Mouse (Mus musculus): ENCODE measurements around the gene Adcy5.

DNA sequence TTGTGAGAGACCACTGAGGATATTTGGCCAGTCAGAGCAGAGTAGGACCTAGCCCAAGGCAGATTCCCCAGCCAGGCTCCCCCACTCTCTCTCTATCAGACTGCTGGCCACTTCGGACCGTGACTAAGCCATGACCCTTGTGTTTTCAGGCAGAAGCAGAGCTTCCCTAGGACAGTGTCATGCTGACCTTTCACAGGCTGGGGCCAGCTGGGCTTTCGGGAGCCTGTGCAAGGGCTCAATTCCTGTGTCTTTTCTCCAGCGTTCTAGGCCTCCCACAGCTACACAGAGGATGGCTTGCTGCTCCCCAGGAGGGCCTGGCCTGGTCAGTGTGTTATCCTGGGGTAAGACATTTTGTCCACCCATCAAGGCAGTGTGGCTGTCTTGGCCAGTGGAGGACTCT lies 66.9 kb downstream of the Adcy5 start:
- TF ChIP-seq CTCF (IDR thresholded peaks at IDR 0.05; ENCODE audit: low read depth, low read length), result no peak
- no peak for TF ChIP-seq POLR2A (IDR thresholded peaks at IDR 0.05; ENCODE audit: extremely low read depth, insufficient read depth, low read length)

Measured in liver, adult 2 months (tissue).